Mouse (Mus musculus): ENCODE data around the gene Tle6.

Tle6 gene

GRCm38 (mm10) chr10:81591846-81592245 lies 9.0 kb downstream of the Tle6 start:
- no peak for DNase-seq (ENCODE audit: low spot score)

DNA sequence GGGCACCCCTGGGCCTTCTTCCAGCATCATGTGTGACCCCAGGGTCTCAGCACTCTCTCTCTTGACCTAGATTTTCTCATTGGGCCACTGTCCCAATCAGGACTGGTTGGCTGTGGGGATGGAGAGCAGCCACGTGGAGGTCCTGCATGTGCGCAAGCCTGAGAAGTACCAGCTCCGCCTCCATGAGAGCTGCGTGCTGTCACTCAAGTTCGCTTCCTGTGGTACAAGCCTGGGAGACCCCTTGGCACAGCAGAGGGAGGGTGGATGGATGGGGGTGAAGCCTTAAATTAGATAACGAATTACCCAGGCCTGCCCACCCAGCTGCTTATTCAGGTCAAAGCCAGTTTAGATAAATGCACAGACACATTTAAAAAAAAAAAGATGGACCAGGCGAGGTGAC lies 12.1 kb downstream of the Tle6 start:
- no peak for DNase-seq (ENCODE audit: low spot score)

- DNase-seq (ENCODE audit: low spot score): no peak
Measured at GRCm38 (mm10) chr10:81583347-81583746, 17.5 kb downstream of the Tle6 start.

DNA sequence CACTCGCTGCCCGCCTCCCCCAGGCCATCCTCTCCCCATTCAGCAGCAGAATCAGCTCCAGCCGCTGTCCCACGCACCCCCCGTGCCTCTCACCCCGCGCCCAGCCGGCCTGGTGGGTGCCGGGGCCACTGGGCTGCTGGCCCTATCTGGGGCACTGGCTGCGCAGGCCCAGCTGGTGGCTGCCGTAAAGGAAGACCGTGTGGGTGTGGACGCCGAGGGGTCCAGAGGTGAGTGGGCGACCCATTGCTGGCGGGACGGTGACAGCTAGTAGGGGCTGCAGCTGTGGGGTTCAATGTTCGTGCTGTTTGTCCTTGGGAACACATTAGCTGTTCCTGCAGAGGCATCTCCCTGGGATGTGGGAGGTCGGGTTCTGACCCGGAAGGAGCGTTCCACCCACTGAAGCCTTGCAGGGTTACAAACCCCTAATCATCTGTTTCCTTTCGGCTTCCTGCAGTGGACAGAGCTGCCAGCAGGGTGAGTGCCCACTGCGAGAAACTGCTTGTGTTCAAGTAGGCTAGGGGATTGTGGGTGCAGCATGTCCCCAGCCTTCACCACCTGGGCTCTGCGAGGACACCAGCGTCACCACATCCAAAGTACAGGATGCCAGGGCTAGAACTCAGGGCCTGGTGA lies 20.3 kb downstream of the Tle6 start:
- DNase-seq (ENCODE audit: low spot score): no peak

DNA sequence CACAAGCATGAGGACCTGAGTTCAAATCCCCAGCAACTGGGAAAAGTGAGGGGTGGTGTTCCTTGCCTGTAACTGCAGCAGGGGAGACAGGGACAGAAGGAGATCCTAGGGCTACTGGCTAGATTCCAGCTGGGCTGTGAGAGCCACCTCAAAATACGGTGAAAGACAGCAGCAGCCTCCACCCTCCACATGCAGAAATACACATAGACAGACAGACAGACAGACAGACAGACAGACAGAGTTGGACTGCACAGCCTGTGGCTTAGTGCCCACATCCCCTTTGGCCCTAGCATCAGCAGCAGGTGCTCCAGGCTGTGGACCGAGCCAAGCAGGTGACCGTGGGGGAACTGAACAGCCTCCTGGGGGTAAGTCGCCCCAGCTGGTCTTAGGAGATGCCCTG lies 20.9 kb downstream of the Tle6 start:
- no peak for DNase-seq (ENCODE audit: low spot score)

DNA sequence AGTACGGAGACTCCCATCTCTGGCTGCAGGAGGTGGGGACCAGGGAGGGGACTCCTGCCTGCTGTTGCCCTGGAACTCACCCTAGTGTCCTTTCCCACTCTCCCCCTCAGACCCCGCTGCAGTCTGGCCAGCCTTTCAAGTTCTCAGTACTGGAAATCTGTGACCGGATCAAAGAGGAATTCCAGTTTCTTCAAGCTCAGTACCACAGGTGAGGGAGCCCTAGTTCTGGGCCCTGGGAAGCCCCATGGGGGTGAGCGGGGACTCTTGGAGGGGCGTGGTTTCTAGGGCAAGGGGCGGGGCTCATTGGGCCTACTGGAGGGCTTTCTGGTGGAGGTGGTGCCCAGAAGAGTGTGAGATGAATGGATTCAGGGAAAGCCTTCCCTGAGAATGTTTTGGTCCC lies 25.2 kb downstream of the Tle6 start:
- DNase-seq (ENCODE audit: low spot score): no peak

GRCm38 (mm10) chr10:81575208-81575631 lies 25.7 kb downstream of the Tle6 start:
- peak; percentile 57 for DNase-seq (ENCODE audit: low spot score)

- peak; percentile 39 for DNase-seq (ENCODE audit: low spot score)
Measured at GRCm38 (mm10) chr10:81574081-81575056, 26.5 kb downstream of the Tle6 start, which contains the start of gene Tle2. Gene Tle2, plus strand, starts transcription at chr10:81574561.

DNA sequence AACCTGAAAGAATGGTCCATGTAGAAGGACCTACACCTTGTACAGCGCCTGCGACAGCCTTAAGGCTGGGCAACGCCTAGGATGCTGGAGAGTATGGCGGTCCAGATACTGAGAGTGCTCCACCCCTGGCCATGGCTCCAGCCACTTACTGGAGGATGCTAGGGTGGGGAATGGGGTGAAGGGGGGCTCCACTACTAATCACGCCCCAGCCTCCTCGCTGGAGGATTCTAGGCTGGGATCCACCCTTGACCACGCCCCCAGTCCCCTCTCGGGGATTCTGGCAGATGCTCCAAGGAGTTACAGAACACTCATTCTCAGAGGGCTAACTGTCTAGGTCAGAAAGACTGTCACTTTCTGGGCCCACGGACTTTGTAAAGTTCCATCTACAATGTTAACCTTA lies 27.9 kb downstream of the Tle6 start:
- DNase-seq (ENCODE audit: low spot score): no peak

DNA sequence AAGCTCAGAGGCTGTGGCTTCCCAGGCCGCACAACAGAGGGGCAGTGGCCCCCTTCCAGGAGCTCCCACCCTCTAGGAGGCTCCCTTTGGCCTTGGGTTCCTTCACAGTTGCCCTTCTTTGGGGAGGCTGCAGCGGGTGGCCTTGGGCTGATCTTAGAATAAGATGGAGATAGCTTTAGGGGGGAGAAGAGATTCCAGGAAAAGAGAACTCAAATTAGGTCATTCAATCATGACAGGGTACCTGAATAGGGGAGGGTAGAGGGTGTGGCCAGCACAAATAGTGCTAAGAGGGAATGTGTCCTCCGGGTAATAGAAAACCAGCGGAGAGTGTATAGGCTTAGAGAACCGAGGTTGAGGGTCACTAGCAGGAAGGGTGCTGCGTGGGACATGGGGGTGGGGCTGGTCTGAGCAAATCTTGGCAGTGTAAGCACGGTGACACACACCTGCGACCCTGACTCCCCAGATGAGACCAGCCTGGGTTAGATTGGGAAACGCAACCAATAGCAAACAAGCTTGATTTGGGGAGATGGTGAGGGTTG lies 28.7 kb downstream of the Tle6 start:
- no peak for DNase-seq (ENCODE audit: low spot score)

DNA sequence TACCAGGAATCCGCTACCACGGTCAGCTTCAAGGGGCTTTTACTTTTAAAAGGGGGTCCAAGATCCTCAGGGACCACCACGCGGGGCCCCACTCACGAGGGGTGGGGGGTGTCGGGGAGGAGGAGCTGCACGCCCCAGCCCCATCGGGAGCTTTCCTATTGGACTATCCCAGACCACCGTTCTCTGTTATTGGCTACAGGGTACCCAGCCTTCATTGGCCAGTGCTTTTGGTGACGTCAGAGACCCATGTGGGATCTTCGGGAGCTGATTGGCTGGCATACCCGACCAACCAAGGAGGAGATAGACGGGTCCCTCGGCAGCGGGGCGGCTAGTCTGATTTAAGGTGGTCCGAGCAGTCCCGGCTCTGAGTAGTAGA lies 29.4 kb downstream of the Tle6 start:
- DNase-seq (ENCODE audit: low spot score): peak; percentile 99

GRCm38 (mm10) chr10:81570831-81571500 lies 29.9 kb downstream of the Tle6 start:
- peak; percentile 98 for DNase-seq (ENCODE audit: low spot score)

DNA sequence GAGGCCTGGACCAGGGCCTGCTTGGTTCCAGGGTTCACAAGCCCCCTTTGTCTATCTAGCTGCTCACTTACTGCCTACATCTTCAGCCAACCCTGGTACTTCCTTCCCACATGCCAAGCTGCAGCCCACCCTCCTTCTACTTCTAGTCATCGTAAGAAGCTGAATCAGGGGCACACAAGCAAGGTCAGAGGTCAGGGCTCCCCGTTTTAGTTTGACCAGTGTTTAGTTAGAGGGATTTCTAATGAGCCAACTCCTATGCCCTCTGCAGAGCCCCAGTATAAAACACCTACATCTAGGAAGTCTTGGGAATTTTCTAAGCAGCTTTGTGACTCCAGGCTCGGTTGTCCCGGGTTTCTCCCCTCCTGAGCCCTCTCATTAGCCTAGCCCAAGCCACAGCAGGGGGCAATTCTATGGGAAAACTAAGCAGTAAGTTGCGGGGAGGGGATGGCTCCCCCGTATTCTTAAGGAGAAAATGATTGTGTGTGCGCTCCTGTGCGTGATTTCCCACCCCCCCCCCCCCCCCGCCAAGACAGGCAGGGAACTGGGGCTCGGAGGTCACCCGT lies 30.6 kb downstream of the Tle6 start:
- DNase-seq (ENCODE audit: low spot score): peak; percentile 71

DNA sequence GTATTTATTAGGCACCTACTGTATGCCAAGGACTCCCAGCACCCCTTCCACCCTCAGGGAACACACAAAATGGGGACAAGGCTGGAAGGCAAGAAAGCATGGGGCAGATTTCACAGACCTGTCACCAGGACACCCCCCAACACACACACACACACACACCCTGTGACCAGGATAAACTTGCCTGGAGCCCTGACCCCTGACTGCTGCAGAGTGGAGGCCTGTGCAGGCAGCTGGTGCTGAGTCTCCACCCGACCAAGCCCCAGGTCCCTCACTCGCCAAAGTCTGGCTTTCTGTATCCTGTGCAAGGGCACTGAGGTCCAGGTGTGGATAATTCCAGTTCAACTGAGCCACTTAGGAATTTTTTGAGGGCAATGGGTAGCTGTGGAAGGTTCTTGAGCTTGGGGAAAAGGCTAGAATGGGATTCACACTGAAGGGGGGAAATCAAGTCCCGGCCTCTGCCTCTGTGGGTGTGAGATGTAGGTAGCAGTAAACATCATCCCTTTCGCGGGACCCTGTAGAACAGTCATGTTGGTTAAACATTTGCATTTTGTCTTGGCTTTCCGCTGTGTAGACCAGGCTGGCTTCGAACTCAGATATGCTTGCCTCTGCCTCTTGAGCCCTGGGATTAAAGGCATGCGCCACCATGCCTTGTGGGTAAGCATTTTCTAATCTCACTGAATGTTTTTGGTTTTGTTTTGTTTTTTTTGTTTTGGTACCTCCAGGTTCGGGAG lies 31.2 kb downstream of the Tle6 start:
- no peak for DNase-seq (ENCODE audit: low spot score)

GRCm38 (mm10) chr10:81568381-81569191 lies 32.3 kb downstream of the Tle6 start:
- DNase-seq (ENCODE audit: low spot score): no peak

GRCm38 (mm10) chr10:81565257-81566228 lies 35.3 kb downstream of the Tle6 start:
- DNase-seq (ENCODE audit: low spot score): peak; percentile 36

DNA sequence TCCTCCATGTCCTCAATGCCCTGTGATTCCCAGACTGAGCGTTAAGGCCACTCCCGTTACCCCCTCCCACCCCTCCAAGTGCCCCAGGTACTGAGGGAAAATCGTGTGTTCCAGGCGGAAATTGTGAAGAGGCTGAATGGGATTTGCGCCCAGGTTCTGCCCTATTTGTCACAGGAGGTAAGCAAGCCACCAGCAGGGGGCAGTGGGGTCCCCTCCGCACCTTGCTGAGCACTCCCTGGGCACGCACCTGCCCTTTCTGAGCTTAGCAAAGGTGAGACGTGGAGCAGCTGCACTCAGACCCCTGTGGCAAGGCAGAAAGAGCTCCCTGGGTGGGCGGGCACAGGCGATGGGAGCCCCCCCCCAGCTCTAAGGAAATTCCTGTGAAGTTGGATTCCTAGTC lies 36.1 kb downstream of the Tle6 start:
- DNase-seq (ENCODE audit: low spot score): peak; percentile 73

DNA sequence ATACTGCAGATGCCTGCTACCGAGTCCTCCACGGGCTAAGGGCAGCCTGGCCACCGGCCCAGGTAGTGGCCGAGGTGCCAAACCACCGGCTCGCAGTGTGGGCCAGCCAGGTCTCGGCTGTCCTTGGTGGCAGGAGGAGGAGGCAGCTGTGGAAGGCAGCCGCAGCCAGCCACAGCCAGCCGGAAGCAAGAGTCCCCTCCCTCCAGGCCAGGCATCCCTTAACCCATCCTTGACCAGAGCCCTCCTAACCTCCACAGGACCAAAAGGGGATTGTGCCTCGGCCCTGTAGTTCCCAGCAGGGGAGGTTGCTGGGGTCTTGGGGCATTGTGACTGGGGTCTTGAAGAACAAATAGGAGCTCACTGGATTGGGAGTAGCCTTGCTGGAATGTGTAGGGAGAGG lies 36.7 kb downstream of the Tle6 start:
- peak; percentile 80 for DNase-seq (ENCODE audit: low spot score)

DNA sequence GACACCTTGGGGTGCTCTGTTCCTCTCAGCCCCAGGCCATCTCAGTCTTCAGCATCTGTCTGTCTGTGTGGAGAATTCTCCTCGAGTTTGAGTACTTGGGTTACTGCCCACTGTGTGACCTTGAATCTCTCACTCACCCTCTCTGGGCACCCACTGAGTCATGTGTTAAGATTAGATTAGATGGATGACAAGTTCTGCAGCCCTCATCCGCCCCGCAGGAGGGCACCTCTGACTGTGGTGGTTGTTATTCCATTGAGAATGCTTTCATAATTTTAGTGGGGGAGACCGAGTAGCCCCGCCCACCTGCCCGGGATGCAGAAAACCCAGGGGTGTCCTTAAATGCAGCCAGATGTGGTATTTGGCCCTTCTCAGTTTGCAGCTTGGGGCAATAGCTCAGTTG lies 37.4 kb downstream of the Tle6 start:
- no peak for DNase-seq (ENCODE audit: low spot score)
